Mouse (Mus musculus): ENCODE measurements around the gene Gata3. TPM values are rescaled to one million over a fixed set of nuclear protein-coding genes. Genes with fewer than 3 reads are reported as not detected.

Gene Gata3
- total RNA-seq, 1 experiment from 2014 or later: 5.6 TPM

- ATAC-seq (replicated peaks in 1 of 2; ENCODE audit: insufficient read depth in 1 of 2, low FRiP score in 2 of 2, low TSS enrichment in 1 of 2, low read depth in 1 of 2, poor library complexity in 2 of 2, severe bottlenecking in 2 of 2): 0 out of 4 replicates have a peak, but pooled peaks of 1 of the 2 experiments have one; percentile 1
These were observed 11.8 kb downstream of the Gata3 start for GRCm38 (mm10) chr2:9877966-9878563.

DNA sequence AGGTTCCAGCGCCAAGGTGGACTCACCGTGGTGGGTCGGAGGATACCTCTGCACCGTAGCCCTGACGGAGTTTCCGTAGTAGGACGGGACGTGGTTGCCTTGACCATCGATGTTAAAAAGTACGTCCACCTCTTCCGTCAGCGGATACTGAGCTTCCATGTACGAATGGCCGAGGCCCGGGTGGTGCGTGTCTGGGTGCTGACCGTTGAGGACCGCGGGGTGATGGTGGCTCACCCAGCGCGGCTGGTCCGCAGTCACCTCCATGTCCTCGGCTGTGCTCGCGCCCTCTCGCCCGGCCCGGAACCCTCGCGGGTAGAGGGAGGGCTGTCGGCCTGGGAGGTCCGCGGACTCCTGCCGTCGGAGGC, 12.5 kb downstream of the Gata3 start:
- no peak for ATAC-seq (replicated peaks in 1 of 2; ENCODE audit: insufficient read depth in 1 of 2, low FRiP score in 2 of 2, low TSS enrichment in 1 of 2, low read depth in 1 of 2, poor library complexity in 2 of 2, severe bottlenecking in 2 of 2)

GRCm38 (mm10) chr2:9876621-9877325, 13.1 kb downstream of the Gata3 start:
- ATAC-seq (replicated peaks in 1 of 2; ENCODE audit: insufficient read depth in 1 of 2, low FRiP score in 2 of 2, low TSS enrichment in 1 of 2, low read depth in 1 of 2, poor library complexity in 2 of 2, severe bottlenecking in 2 of 2): no peak

DNA sequence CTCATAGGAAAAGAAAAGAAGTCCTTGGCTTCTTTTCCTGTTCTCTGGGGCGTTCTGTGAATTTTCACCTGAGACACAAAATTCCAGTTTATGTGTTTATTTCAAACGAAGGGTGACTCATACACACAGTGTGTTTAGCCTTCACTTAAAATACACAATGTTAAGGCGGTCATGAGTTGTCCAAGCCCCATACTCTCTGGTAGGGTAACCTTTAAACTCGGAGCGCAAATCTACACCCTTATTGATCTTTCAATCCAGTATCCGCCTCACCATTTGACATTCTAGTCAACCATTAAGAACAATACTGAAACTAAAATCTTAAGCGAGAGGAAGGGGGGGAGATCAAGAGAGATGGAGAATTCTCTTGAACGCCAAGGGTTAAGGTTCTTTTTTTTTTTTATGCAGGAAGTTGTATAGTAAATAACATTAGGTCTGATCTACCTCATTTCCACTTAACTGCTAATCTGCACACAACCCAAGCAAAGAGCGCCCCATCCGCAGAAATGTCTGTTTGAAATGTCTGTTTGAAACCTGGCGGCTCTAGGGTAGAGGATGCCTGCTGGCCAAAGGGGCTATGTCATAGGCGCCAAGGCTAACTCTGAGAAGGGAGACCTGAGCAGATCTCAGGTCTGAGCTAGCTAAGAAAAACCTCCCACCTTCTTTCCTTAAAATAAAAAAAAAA, 14.0 kb downstream of the Gata3 start:
- no peak for ATAC-seq (replicated peaks in 1 of 2; ENCODE audit: insufficient read depth in 1 of 2, low FRiP score in 2 of 2, low TSS enrichment in 1 of 2, low read depth in 1 of 2, poor library complexity in 2 of 2, severe bottlenecking in 2 of 2)

- no peak for ATAC-seq (replicated peaks in 1 of 2; ENCODE audit: insufficient read depth in 1 of 2, low FRiP score in 2 of 2, low TSS enrichment in 1 of 2, low read depth in 1 of 2, poor library complexity in 2 of 2, severe bottlenecking in 2 of 2)
These were observed 14.6 kb downstream of the Gata3 start for GRCm38 (mm10) chr2:9875220-9875619.

GRCm38 (mm10) chr2:9874467-9875219, 15.2 kb downstream of the Gata3 start:
- no peak for ATAC-seq (replicated peaks in 1 of 2; ENCODE audit: insufficient read depth in 1 of 2, low FRiP score in 2 of 2, low TSS enrichment in 1 of 2, low read depth in 1 of 2, poor library complexity in 2 of 2, severe bottlenecking in 2 of 2)

DNA sequence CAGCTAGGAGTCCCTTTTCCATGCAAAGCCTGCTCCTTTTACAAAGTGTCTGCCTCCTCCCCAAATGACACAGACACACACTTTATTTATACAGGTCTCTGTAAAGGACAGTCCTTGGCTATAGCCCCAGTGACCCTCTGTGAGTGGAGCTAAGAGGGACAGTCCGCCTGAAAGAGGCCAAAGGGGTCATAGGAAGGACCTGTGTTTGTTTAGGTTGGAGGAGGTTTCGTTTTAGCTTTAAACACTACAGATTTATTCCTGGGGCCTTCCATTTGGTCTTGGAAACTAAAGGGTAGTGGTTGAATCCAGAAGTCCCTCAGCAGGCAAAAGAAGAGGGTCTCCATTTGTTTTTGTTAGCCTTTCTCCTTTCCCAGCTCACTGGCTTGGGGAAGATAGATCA, 16.1 kb downstream of the Gata3 start:
- no peak for ATAC-seq (replicated peaks in 1 of 2; ENCODE audit: insufficient read depth in 1 of 2, low FRiP score in 2 of 2, low TSS enrichment in 1 of 2, low read depth in 1 of 2, poor library complexity in 2 of 2, severe bottlenecking in 2 of 2)

DNA sequence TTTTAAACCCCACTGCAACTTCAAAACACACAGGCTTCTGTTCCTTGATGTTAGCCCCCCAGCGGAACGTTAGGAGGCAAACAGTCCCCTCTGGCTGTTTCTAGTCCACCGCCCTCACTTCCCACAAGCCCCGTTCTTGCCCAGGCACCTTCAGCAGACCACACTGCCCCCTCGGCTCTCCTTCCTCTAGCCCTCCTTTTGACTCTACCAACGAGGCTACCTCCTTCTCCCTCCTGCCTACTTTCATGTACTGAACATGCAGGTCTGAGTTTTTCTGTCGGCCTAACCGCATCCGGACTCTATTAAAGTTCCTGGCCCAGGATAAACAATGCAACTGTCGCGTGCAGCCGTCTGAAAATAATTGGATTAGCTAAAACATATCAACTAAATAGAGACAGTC, 17.2 kb downstream of the Gata3 start:
- ATAC-seq (replicated peaks in 1 of 2; ENCODE audit: insufficient read depth in 1 of 2, low FRiP score in 2 of 2, low TSS enrichment in 1 of 2, low read depth in 1 of 2, poor library complexity in 2 of 2, severe bottlenecking in 2 of 2): peak in 1 of 2 experiments; percentile 19; a peak in 1 of 4 replicates

- ATAC-seq (replicated peaks in 1 of 2; ENCODE audit: insufficient read depth in 1 of 2, low FRiP score in 2 of 2, low TSS enrichment in 1 of 2, low read depth in 1 of 2, poor library complexity in 2 of 2, severe bottlenecking in 2 of 2): no peak
These were observed 18.0 kb downstream of the Gata3 start for GRCm38 (mm10) chr2:9871798-9872197.

DNA sequence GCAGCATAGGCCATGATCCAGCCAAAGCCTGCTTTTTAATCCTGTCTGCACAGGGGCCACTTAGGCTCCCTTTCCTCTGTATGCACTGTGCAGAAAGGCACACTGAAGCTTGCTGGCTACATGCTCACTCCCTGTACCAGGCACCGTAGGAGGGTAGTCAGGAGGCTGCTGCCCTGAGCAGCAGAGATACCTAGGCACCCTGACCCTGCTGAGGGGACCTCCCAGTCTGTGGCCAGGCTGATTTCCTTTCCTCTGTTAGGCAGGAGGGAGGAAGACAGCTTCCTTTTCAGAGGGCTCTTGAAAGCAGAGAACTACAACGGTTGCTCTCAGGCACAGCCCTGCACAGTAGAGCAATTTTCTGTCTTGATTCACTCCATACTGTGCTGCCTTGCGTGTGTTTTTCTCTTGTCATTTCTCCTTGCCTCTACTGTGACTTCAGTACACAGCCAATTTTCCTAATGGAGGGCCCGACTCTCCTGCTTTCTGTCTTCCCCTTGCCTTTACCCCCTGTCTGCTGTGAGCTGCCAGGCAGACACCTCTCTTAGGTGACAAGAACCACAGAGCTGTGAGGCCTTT, 18.6 kb downstream of the Gata3 start:
- ATAC-seq (replicated peaks in 1 of 2; ENCODE audit: insufficient read depth in 1 of 2, low FRiP score in 2 of 2, low TSS enrichment in 1 of 2, low read depth in 1 of 2, poor library complexity in 2 of 2, severe bottlenecking in 2 of 2): peak; percentile 57

DNA sequence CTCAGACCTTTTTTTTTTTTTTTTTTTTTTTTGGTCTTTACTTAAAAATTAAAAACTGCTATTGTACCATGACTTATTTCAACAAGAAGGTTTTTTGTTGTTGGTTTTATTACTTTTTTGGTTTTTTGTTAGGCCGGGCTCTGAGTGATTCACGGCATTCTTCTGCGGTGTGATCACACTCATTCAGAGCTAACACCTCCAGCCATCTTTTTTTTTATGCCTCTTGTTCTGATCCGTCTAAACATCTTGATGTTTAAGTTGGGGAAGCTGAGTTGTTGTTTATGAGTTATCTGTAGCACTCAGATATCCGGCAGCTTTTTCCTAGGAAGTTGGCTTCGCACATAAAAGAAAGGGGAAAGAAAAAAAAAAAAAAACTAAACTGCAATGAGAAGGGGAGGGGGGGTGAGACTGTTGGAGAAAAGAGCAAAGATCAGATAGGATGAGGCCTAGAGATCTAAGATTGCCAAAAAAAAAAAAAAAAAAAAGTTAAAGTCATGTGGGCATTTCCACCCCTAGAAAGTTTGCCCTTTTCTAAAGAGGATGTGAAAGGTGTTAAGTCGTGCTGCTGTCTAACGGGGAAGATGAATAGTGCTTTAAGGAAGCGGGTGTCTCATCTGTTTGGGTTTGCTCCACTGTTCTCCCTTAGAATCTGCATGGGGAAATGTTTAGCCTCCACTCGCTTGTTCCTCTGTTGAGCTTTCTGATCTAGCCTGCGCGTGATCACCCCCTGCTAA, 22.6 kb downstream of the Gata3 start:
- no peak for ATAC-seq (replicated peaks in 1 of 2; ENCODE audit: insufficient read depth in 1 of 2, low FRiP score in 2 of 2, low TSS enrichment in 1 of 2, low read depth in 1 of 2, poor library complexity in 2 of 2, severe bottlenecking in 2 of 2)

GRCm38 (mm10) chr2:9860698-9861097, 29.1 kb downstream of the Gata3 start:
- ATAC-seq (replicated peaks in 1 of 2; ENCODE audit: insufficient read depth in 1 of 2, low FRiP score in 2 of 2, low TSS enrichment in 1 of 2, low read depth in 1 of 2, poor library complexity in 2 of 2, severe bottlenecking in 2 of 2): peak; percentile 67 to 77

DNA sequence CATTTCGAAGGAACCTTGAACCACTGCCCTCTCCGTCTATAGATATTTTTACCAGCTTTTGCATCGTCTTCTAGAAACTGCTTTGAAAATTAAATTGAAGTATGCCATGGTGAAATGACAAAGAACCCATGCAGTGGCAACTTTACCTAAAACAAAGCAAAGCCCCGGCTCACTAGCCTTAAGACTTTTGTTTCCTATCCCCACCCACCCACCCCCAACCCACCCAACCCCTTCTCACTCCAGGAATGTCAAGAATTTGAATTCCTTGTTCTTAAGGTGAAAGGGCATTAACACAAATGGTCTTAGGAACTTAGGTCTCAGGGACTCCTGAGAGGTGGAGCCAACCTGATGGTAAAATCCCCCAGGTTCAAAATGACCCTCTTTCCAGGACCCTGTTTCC, 34.0 kb downstream of the Gata3 start:
- ATAC-seq (replicated peaks in 1 of 2; ENCODE audit: insufficient read depth in 1 of 2, low FRiP score in 2 of 2, low TSS enrichment in 1 of 2, low read depth in 1 of 2, poor library complexity in 2 of 2, severe bottlenecking in 2 of 2): no peak

DNA sequence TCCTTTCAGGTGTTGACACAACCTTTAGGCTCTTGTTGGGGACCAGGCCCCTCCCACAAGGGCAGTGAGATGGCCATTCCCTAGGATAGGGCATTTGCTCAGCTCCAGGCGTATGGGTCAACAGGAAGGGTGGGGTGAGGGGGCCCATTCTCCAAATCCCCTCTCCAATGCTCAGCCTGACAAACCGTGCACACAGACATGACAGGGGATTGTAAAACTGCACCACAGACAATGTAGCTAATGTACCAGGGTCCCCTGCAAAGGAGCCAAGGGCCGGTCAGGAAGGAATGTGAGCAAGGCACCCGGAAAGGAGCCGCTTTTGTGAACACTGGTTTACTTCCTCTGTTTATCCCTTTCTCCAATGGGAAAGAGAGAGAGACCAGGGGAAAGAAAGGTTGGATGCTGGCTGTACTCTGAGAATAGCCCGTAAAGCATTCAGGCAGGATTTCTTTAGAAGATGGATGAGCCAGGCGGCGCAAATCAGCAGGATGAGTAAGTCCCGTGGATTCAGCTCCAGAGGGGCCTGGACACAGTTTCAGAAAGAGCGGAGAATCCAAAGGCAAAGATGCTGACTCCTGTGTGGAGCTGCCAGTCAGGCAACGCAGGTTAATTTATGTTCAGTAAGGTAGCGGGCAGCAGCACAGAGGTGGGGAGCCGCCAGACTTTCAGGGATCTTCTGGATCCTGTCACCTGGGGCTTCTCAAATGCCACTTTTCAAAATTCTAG, 36.8 kb downstream of the Gata3 start:
- ATAC-seq (replicated peaks in 1 of 2; ENCODE audit: insufficient read depth in 1 of 2, low FRiP score in 2 of 2, low TSS enrichment in 1 of 2, low read depth in 1 of 2, poor library complexity in 2 of 2, severe bottlenecking in 2 of 2): no peak

GRCm38 (mm10) chr2:9835195-9835594, 54.6 kb downstream of the Gata3 start:
- ATAC-seq (replicated peaks in 1 of 2; ENCODE audit: insufficient read depth in 1 of 2, low FRiP score in 2 of 2, low TSS enrichment in 1 of 2, low read depth in 1 of 2, poor library complexity in 2 of 2, severe bottlenecking in 2 of 2): no peak

DNA sequence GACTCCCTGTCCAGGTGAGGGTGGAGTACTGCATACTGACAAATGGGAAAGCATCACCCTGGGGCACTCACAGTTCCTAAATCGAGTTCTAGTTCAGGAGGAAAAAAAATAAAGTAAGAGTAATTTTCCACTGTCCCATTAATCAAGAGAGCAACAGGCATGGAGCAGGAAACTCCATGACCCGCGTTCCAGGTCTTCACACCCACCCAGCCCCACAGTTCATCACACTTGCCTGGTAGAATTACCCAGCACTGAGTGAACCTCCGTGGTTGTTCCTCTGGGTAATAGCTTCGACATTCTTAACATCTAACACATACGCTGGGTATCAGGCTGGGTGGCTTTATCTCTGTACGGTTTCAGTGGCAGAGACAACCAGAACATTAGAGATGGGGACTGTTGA, 56.1 kb downstream of the Gata3 start:
- no peak for ATAC-seq (replicated peaks in 1 of 2; ENCODE audit: insufficient read depth in 1 of 2, low FRiP score in 2 of 2, low TSS enrichment in 1 of 2, low read depth in 1 of 2, poor library complexity in 2 of 2, severe bottlenecking in 2 of 2)
